Comparison of ENCODE assay signal across 8 mouse cellular contexts in genomic region chrX:170017333-170018245, GRCm38 (mm10). TPM values are rescaled to one million over a fixed set of nuclear protein-coding genes. Genes with fewer than 3 reads are reported as not detected.
A peak's percentile ranks its signal among the peaks of the same experiment; 100 is the strongest.
DNase-seq lines count a peak whose midpoint lies in the region; ATAC-seq lines count a peak whose summit lies in the region.
"Not testable (repeated sequence)": the region's sequence is repeated elsewhere in the genome, so short reads cannot be mapped to it uniquely, and the experiment has no call there.

No protein-coding gene starts in this region.

- not testable (repeated sequence) for H3K9ac ChIP-seq in hindbrain, embryonic 13.5 days

- H3K36me3 ChIP-seq in hindbrain, embryonic 13.5 days = peaks cover 39% of the 10 kb centered on the region

- not testable (repeated sequence) for H3K27me3 ChIP-seq in hindbrain, embryonic 13.5 days

- peak; percentile 28; the same call in 1 of the 2 replicates for ATAC-seq in frontal cortex, adult (ENCODE audit: low TSS enrichment)
- peak; percentile 85 for ATAC-seq in hindbrain, embryonic 13.5 days (ENCODE audit: low FRiP score)
- peak; percentile 58 for ATAC-seq in megakaryocyte, adult 5-6 weeks (ENCODE audit: poor library complexity, severe bottlenecking)

- 57% methylated on average over 27 of the region's 27 CpGs for WGBS in hindbrain, embryonic 13.5 days

- H3K9me3 ChIP-seq in hindbrain, embryonic 13.5 days = peaks cover 38% of the 10 kb centered on the region

- peak; percentile 56 for DNase-seq in MN1 (ENCODE audit: low spot score)
- DNase-seq in cerebellum, postnatal 10 days = peak; percentile 85 to 91
- peak; percentile 82 to 92 for DNase-seq in layer of hippocampus, postnatal 14 days (ENCODE audit: low spot score in 2 of 2)
- DNase-seq in right cerebral cortex, adult 18-20 months = peak; percentile 87
- DNase-seq in urinary bladder, postnatal 10 days (ENCODE audit: low spot score) = peak; percentile 73

- peak overlapping the region; percentile 1 for H3K4me3 ChIP-seq in hindbrain, embryonic 13.5 days

- peak overlapping the region; percentile 21; the same call in 1 of the 2 replicates for H3K27ac ChIP-seq in hindbrain, embryonic 13.5 days

- 0 out of 2 replicates have a peak overlapping the region, but pooled peaks have one; percentile 0 for H3K4me2 ChIP-seq in hindbrain, embryonic 13.5 days

- not testable (repeated sequence) for H3K4me1 ChIP-seq in hindbrain, embryonic 13.5 days (replicated peaks)

RNA-seq across cellular contexts. Expression of gene Gm21887, which starts 8.1 kb away (rescaled TPM):
- 169 and 177 TPM in 2 replicates for polyA plus RNA-seq in hindbrain, embryonic 13.5 days (2015; fragmentation: Nextera tagmentation; extraction: Ambion mirVana)
- 100 to 1,000 TPM; 225 to 399 TPM for total RNA-seq in layer of hippocampus, postnatal 14 days (2021)
- total RNA-seq in megakaryocyte, adult 5-6 weeks (2015) = 28.5 and 29.2 TPM in 2 replicates
- total RNA-seq in megakaryocyte, adult 5-6 weeks (2017) = 38.0 and 59.3 TPM in 2 replicates

Comparison
In these comparisons a context has a peak if more than half of its experiments do, and no peak if none do; other contexts are left out.
1. Peak in every context shown above with its lines: DNase-seq, ATAC-seq, H3K4me3 ChIP-seq and H3K27ac ChIP-seq.
2. ATAC-seq: peak in every context shown above with its lines; median percentile 85 in hindbrain, embryonic 13.5 days; 58 in megakaryocyte, adult 5-6 weeks; 28 in frontal cortex, adult.